Mouse (Mus musculus) splenic B cell, adult 2 months (primary cell): ENCODE data around the gene Ssu2.

Experiments used
- DNase-seq: peaks from one replicate; pipeline ENCODE4 v3.0.0-alpha.2; 2011; ENCODE audit warnings: low read depth, low spot score
- H3K27me3 ChIP-seq: 2 replicates; pipeline ENCODE4 v1.6.1; 2012; ENCODE audit warnings: mild to moderate bottlenecking, low read length, moderate library complexity, mixed read lengths; ENCODE audit not compliant: control insufficient read depth, poor library complexity, insufficient read depth, severe bottlenecking
- H3K36me3 ChIP-seq: 2 replicates; pipeline ENCODE4 v1.6.1; 2012; ENCODE audit warnings: mild to moderate bottlenecking, low read length, moderate library complexity, mixed read lengths; ENCODE audit not compliant: control insufficient read depth, poor library complexity, insufficient read depth, severe bottlenecking

Ssu2 gene

GRCm38 (mm10) chr6:112320679-112321078 lies 67.1 kb downstream of the Ssu2 start:
- no peaks in the 10 kb centered on the region for H3K36me3 ChIP-seq
- no peak for DNase-seq

GRCm38 (mm10) chr6:112319449-112319848 lies 68.4 kb downstream of the Ssu2 start:
- Histone ChIP-seq H3K36me3 (no peaks in the 10 kb centered on the region), H3K27me3 (no peaks in the 10 kb centered on the region)
- no peak for DNase-seq

More at GRCm38 (mm10) chr6:112320679-112321078, 67.1 kb downstream of the Ssu2 start:
- H3K27me3 ChIP-seq: no peaks in the 10 kb centered on the region

- Histone ChIP-seq H3K27me3 (no peaks in the 10 kb centered on the region), H3K36me3 (no peaks in the 10 kb centered on the region)
- DNase-seq: no peak
Measured at GRCm38 (mm10) chr6:112311385-112311784, 76.4 kb downstream of the Ssu2 start.

- H3K27me3 ChIP-seq: no peaks in the 10 kb centered on the region
- no peaks in the 10 kb centered on the region for H3K36me3 ChIP-seq
- DNase-seq: no peak
Measured at GRCm38 (mm10) chr6:112309330-112309938, 78.4 kb downstream of the Ssu2 start.
